Mouse (Mus musculus): ENCODE results near the gene Lonrf2. TPM values are rescaled to one million over a fixed set of nuclear protein-coding genes. Genes with fewer than 3 reads are reported as not detected.
A peak's percentile ranks its signal among the peaks of the same experiment; 100 is the strongest.

The Lonrf2 gene
- polyA plus RNA-seq, 1 experiment from 2014 or later: 0.59 TPM

DNA sequence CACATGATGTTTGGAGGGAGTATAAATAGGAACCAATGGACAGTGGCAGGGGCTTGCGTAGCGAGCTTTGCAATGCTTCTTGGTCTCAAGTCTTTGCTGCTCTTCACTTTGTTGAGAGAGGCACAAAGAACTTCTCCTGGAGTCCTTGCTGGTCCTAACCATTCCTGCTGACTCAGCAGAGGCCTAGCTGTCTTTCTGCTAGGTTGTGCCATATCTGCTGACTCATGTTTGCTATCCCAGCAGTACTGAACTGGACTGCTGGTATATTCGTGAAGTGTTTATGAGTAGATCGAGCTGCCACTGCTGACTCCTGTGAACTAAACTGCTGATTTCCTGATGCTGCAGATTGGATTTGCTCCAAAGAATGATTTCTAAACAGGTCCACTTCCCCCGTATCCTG, 23.7 kb upstream of the Lonrf2 start:
- no peak for DNase-seq (ENCODE audit: low spot score)
- H3K9me3 ChIP-seq: no peaks in the 10 kb centered on the region

DNA sequence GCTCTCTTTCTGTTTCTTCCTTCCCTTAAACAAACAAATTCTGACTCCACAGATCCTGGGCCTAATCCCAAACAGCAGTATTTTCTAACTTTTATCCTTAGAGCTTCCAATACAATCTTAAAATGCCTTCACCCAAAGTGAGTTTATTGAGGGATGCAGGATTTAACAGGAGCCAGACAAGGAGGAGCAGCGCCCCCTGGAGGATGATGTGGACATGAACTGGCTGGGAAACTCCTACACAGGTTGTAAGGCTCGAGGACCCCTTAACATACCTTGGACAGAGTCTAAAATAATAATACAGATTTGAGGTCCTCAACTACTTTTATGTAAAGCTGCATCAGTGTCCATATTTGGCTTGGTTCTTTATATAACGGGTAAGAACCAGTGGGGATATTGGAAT, 19.7 kb upstream of the Lonrf2 start:
- Histone ChIP-seq H3K9me3 (no peaks in the 10 kb centered on the region), H3K36me3 (no peaks in the 10 kb centered on the region), H3K4me1 (no peaks in the 10 kb centered on the region), H3K4me3 (no peak overlapping the region), H3K27me3 (ENCODE audit: insufficient read depth, poor library complexity, severe bottlenecking) (no peaks in the 10 kb centered on the region; the same call in 1 of the 2 replicates), H3K27ac (no peak overlapping the region)
- WGBS: 13% methylated on average over 3 of the region's 3 CpGs
- no peak for DNase-seq (ENCODE audit: low spot score)

More for the DNA sequence above, 23.7 kb upstream of the Lonrf2 start:
- no peak overlapping the region for H3K27ac ChIP-seq
- H3K4me1 ChIP-seq: no peaks in the 10 kb centered on the region
- no peaks in the 10 kb centered on the region for H3K27me3 ChIP-seq (ENCODE audit: insufficient read depth, poor library complexity, severe bottlenecking)
- 75% methylated on average over 5 of the region's 5 CpGs for WGBS
- no peaks in the 10 kb centered on the region for H3K36me3 ChIP-seq
- H3K4me3 ChIP-seq: no peak overlapping the region

DNA sequence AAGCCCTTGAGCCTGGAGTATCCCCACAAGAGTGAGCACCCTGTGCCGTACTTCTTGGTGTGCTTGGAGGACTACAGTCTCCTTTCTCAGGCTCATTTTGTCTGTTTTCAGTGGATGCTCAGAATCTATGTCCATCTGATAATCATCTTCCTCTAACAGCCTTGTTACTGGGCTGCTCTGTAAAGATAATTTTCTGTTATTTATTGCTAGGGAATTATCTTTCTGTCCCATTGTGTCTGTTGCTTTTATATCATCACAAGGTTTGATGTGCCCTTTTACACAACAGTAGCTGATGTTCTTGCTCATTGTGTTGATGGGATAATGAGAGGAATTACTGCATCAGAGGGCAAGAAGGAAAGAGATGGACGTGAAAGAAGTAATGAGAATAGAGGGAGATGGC, 15.7 kb upstream of the Lonrf2 start:
- Histone ChIP-seq H3K4me3 (no peak overlapping the region), H3K4me1 (no peaks in the 10 kb centered on the region), H3K36me3 (no peaks in the 10 kb centered on the region), H3K27me3 (ENCODE audit: insufficient read depth, poor library complexity, severe bottlenecking) (peaks cover 6% of the 10 kb centered on the region; the same call in 1 of the 2 replicates), H3K9me3 (no peaks in the 10 kb centered on the region), H3K27ac (no peak overlapping the region)
- WGBS: 74% methylated on average over 2 of the region's 2 CpGs
- DNase-seq (ENCODE audit: low spot score): no peak

DNA sequence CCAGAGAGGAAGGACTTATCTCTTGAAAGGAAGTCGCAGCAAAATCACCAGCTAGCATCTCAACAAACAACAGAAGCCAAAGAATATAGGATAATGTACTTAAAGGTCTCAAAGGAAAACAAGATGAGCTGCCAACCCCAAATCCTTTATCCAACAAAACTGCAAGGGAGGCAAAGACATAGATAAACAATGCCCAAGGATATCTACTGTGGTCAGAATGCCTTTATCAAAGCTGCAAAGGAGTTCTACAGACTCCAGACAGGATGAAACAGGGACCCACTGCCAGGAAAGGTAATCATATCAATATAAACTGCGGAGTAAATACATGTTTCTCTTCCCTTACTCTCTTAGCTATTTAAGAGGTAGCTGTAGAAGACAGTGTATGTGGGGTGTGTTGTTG, 14.1 kb upstream of the Lonrf2 start:
- WGBS: 57% methylated on average over 2 of the region's 2 CpGs
- H3K4me3 ChIP-seq: no peak overlapping the region
- no peaks in the 10 kb centered on the region for H3K9me3 ChIP-seq
- H3K27ac ChIP-seq: no peak overlapping the region
- H3K4me1 ChIP-seq: no peaks in the 10 kb centered on the region
- H3K36me3 ChIP-seq: no peaks in the 10 kb centered on the region
- DNase-seq (ENCODE audit: low spot score): no peak
- H3K27me3 ChIP-seq (ENCODE audit: insufficient read depth, poor library complexity, severe bottlenecking): peaks cover 6% of the 10 kb centered on the region; the same call in 1 of the 2 replicates

DNA sequence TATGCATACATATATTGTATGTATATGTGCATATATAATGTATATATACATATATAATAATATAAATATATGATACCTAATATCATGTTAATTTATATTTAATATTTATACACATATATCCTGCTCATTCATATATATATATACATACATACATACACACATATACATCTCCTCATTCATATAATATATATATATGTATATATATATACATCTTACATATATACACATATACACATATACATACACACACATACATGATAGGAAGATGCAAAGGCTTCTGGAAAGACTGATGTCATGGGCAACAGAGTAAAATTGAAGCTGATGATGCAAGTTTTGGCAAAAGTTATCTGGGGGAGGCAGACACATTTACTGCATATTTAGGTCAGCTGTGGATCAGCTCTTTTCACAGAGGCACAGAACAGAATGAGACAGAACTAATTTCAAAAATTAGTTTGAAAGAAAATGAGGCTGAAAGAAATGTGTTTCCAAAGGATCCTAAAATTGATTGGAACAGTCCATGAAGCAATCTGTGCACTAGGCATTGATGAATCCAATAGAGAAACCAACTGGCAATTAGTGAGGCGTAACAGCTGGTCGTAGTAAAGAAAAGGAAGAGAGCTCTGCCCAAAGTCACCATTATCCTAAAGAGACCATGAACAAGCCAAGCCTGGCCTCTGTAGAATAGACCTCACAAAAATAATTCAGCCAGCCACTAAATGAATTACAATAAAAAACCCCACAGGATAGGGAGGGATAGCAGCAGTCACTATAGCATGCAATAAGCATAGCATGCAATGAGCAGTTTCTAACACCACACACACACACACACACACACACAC, 12.2 kb upstream of the Lonrf2 start:
- no peaks in the 10 kb centered on the region for H3K36me3 ChIP-seq
- H3K27ac ChIP-seq: no peak overlapping the region
- no peak overlapping the region for H3K4me3 ChIP-seq
- 89% methylated on average over 2 of the region's 2 CpGs for WGBS
- DNase-seq (ENCODE audit: low spot score): no peak
- peaks cover 6% of the 10 kb centered on the region; the same call in 1 of the 2 replicates for H3K27me3 ChIP-seq (ENCODE audit: insufficient read depth, poor library complexity, severe bottlenecking)
- no peaks in the 10 kb centered on the region for H3K4me1 ChIP-seq
- H3K9me3 ChIP-seq: no peaks in the 10 kb centered on the region

DNA sequence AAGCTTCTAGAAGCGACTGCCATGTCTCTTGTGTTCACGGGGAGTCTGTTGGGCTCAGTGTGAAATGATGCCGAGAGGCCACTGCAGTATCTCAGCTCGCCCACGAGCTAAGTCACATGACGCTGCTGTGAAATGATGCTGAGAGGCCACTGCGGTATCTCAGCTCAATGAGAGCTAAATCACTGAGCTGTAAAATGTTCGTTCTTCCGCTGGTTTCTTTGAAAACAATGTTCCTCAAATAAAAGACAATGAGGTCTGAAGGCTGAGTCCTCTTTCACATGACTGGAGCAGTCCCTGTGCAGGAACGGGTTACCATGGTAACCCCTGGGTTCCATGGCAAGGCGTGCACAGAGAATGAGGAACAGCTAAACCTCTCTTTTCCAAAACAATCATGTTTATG, 11.5 kb upstream of the Lonrf2 start:
- WGBS: 74% methylated on average over 11 of the region's 11 CpGs
- Histone ChIP-seq H3K27ac (no peak overlapping the region), H3K4me3 (no peak overlapping the region), H3K27me3 (ENCODE audit: insufficient read depth, poor library complexity, severe bottlenecking) (0 out of 2 replicates have a peak, but pooled peaks cover 6% of the 10 kb centered on the region), H3K36me3 (no peaks in the 10 kb centered on the region), H3K9me3 (no peaks in the 10 kb centered on the region), H3K4me1 (no peaks in the 10 kb centered on the region)
- no peak for DNase-seq (ENCODE audit: low spot score)

DNA sequence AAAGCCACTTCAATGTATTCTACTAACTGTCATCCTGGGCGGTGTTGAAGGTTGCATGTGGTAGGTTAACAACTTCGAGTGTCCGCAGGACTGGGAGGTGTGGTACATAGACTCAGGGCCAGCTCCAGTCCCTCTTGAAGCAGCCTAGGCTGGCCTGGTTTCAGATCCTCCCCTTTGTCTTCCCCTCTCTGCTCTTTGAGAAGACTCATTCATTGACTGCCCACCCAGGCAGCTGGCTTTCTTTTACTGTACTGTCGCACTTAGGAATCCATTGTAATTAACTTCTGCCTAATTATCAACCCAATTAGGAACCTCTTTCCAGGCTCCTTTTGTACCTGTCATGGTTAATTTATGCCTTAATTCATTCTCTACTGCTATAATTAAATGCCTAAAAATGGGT, 6.8 kb upstream of the Lonrf2 start:
- H3K27ac ChIP-seq: no peak overlapping the region
- peaks cover 14% of the 10 kb centered on the region for H3K27me3 ChIP-seq (ENCODE audit: insufficient read depth, poor library complexity, severe bottlenecking)
- no peak for DNase-seq (ENCODE audit: low spot score)
- no peaks in the 10 kb centered on the region for H3K36me3 ChIP-seq
- no peaks in the 10 kb centered on the region for H3K4me1 ChIP-seq
- H3K4me3 ChIP-seq: no peak overlapping the region
- 73% methylated on average over 4 of the region's 4 CpGs for WGBS
- no peaks in the 10 kb centered on the region for H3K9me3 ChIP-seq

DNA sequence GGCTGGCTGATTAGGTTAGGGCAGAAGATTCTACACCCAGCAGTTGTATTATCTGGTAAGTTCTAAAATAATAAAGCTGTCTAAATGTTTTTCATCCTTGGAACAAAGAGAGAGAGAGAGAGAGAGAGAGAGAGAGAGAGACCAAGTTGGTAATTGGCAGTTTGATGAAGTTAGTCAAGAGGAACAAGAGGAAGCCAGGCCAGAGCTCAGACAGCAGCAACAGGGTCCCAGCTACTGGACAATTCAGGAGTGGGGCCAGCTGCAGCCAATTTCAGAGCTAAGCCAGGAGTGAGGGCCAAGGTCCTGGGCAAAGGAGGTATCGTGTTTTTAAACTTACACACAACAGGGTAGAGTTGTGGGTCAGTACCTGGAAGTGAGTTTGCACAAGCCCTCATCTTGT, 6.3 kb upstream of the Lonrf2 start:
- WGBS: 81% methylated on average over 1 of the region's 1 CpGs
- H3K4me1 ChIP-seq: no peaks in the 10 kb centered on the region

DNA sequence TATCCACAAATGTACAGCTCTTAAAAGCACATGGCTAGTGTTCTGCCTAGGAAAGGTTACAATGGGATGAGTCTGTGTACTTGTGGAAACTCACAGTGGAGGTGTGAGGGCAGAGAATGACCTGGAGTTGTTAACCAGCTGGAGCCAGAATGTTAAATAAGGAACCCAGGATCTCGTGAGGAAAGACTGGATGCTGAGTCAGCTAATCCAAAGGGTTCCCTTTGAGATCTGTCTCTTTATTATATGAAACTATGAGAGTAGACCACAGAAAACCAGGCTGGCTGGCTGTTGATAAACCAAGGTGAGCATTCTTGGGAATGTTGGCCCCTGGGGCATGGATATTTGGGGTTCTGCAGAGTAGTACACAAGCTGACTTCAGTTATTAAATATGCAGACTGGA, 3.4 kb upstream of the Lonrf2 start:
- Histone ChIP-seq H3K4me3 (no peak overlapping the region), H3K9me3 (no peaks in the 10 kb centered on the region), H3K4me1 (peaks cover 11% of the 10 kb centered on the region), H3K27me3 (ENCODE audit: insufficient read depth, poor library complexity, severe bottlenecking) (peaks cover 46% of the 10 kb centered on the region), H3K27ac (no peak overlapping the region), H3K36me3 (no peaks in the 10 kb centered on the region)
- WGBS: 49% methylated on average over 1 of the region's 1 CpGs
- DNase-seq (ENCODE audit: low spot score): no peak

More for the DNA sequence above, 6.3 kb upstream of the Lonrf2 start:
- Histone ChIP-seq H3K4me3 (no peak overlapping the region), H3K27me3 (ENCODE audit: insufficient read depth, poor library complexity, severe bottlenecking) (peaks cover 18% of the 10 kb centered on the region), H3K36me3 (no peaks in the 10 kb centered on the region), H3K9me3 (no peaks in the 10 kb centered on the region), H3K27ac (no peak overlapping the region)
- DNase-seq (ENCODE audit: low spot score): no peak

DNA sequence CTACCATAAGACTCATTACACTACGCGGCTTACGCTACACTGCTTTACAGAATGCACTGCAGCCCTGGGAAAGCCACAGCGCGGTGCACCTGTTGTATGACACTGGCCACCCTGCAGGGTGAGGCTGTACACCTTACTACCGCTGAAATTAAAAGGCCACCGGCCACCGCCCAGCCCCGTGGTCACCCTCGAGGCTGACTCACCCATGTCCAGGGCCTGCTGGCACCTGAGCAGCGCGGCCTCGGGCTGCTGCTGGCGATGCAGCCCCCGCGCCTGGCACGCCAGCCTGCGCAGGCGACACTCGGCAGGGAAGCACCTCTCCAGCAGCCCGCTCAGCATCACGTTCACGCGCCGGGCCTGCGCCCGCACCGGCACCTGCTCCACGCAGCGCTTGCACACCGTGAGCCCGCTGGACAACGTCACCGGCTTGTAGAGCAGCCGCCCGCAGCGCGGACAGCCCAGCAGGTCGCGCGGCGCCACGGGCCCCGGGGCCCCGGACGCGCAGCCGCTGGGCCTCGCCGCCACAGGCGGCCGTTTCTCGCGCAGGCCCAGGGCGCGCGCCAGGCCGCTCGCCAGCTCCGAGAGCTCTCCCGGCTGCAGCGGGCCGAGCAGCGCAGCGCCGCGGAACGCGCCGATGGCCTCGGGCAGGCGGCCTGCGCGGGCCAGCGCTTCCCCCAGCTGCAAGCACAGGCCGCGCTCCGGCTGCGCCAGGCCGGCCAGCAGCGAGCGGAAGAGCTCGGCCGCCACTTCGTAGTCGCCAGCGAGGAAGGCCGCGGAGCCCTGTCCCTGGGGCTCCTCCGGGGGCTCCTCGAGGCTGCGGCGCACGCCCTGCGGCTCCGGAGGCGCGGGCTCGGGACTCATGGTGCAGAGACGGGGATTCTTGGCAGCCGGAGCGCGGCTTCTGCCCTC, 689 bp downstream of the Lonrf2 start:
- H3K27ac ChIP-seq: peak overlapping the region; percentile 86
- 5% methylated on average over 103 of the region's 103 CpGs for WGBS
- H3K4me1 ChIP-seq: peaks cover 11% of the 10 kb centered on the region
- H3K36me3 ChIP-seq: no peaks in the 10 kb centered on the region
- no peaks in the 10 kb centered on the region for H3K9me3 ChIP-seq
- H3K4me3 ChIP-seq: peak overlapping the region; percentile 74
- H3K27me3 ChIP-seq (ENCODE audit: insufficient read depth, poor library complexity, severe bottlenecking): peaks cover 54% of the 10 kb centered on the region
- no peak for DNase-seq (ENCODE audit: low spot score)

DNA sequence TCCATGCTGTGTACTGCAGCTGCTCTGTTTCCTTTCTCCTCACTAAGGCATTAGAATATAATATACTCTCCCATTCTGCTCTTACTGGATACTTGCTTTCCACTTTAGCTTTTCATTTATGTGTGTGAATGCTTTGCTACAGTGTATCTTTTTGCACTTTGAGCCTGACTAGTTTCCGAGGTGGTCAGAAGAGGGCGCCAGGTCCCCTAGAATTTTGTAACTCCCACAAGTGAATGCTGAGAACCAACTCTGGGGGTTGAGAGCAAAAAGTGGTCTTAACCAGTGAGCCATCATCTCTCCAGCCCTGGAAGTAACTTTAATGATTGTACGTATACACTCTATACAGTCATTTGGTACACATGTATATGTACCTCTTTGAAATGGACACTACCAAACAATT, 1.6 kb downstream of the Lonrf2 start:
- Histone ChIP-seq H3K9me3 (no peaks in the 10 kb centered on the region), H3K27me3 (ENCODE audit: insufficient read depth, poor library complexity, severe bottlenecking) (peaks cover 54% of the 10 kb centered on the region), H3K4me3 (no peak overlapping the region), H3K27ac (no peak overlapping the region), H3K4me1 (peaks cover 11% of the 10 kb centered on the region), H3K36me3 (no peaks in the 10 kb centered on the region)
- no peak for DNase-seq (ENCODE audit: low spot score)
- 24% methylated on average over 3 of the region's 3 CpGs for WGBS

DNA sequence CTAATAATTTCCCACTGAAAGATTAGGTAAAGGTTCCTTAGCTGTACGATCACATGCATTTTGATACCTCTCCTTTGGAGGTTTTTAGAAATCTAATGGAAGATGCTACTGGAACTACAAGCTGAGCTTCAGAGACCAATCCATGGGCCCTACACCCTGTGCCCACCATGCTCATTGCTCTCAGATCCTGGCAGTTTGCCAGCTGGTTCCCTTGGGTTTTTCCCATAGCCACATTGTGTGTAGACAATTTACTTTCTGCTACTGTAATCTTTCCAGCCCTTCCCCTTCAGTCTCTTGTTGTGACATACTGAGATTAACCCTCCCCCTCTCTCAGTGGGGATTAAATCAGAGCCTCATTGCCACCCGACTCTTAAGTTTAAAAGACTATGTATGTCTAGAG, 11.6 kb downstream of the Lonrf2 start:
- H3K4me3 ChIP-seq: no peak overlapping the region
- no peaks in the 10 kb centered on the region for H3K4me1 ChIP-seq
- DNase-seq (ENCODE audit: low spot score): no peak
- WGBS: 66% methylated on average over 2 of the region's 2 CpGs
- H3K9me3 ChIP-seq: no peaks in the 10 kb centered on the region
- H3K27ac ChIP-seq: no peak overlapping the region
- no peaks in the 10 kb centered on the region for H3K36me3 ChIP-seq
- no peaks in the 10 kb centered on the region for H3K27me3 ChIP-seq (ENCODE audit: insufficient read depth, poor library complexity, severe bottlenecking)

DNA sequence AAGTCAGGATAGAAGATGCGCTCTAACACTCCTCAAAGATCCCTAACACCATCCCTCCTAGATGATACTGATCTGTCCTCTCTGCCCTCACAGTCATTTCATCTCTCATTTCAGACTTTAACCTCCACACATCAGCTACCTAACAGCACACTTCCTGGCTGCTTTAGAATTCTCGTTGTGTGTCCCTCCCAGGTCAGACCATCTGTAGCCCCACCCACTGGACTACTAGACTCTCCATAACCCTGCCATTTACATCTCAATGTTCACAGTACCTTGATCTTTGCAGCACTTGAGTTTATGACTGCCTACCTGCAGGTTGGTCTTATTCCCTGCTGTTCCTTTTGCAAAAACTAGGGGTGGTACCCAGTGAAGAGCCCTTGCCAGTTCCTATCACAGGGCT, 12.7 kb downstream of the Lonrf2 start:
- H3K36me3 ChIP-seq: no peaks in the 10 kb centered on the region
- H3K27me3 ChIP-seq (ENCODE audit: insufficient read depth, poor library complexity, severe bottlenecking): no peaks in the 10 kb centered on the region
- H3K4me3 ChIP-seq: no peak overlapping the region
- DNase-seq (ENCODE audit: low spot score): no peak
- no peaks in the 10 kb centered on the region for H3K9me3 ChIP-seq
- 73% methylated on average over 2 of the region's 2 CpGs for WGBS
- no peak overlapping the region for H3K27ac ChIP-seq
- H3K4me1 ChIP-seq: no peaks in the 10 kb centered on the region

Data from heart, embryonic 10.5 days (tissue).